Mouse (Mus musculus) liver, adult 2 months (tissue): ENCODE results near the gene Cic.

Source experiments
- CTCF ChIP-seq: fragments of 200-500 bp; IDR thresholded peaks from 2 replicates; pipeline ENCODE4 v1.5.1; 2011; ENCODE audit warnings: low read depth, low read length, control low read depth
- POLR2A ChIP-seq: fragments of 200-500 bp; IDR thresholded peaks from 2 replicates; pipeline ENCODE4 v1.6.1; 2011; ENCODE audit warnings: low read length, control low read depth; ENCODE audit not compliant: insufficient read depth; ENCODE audit errors: extremely low read depth

- TF ChIP-seq POLR2A (no peak), CTCF (no peak)
Observed at GRCm38 (mm10) chr7:25270652-25271633, 3.4 kb downstream of the Cic start.
